Mouse (Mus musculus): ENCODE results near the gene Depdc1b.

DNA sequence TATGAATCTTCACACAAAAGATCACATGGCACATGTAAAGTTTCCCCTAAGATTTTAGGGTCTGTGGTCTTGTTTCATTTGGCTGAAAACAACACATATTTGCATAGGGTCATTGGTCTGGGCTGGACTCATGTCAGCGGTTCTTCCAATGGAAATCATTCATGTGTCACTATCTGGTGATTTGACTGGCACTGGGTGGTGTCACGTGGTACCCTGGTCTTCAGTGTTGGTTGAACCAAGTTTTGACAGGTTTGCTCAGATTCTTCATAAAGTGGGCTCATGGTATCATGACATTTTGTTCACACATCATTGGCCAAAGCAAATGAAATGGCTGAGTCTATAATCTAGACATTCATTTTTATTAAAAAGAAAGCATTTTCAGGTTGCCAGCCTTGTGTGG, 1.3 kb downstream of the Depdc1b start:
- TF ChIP-seq POLR2A (IDR thresholded peaks at IDR 0.05; ENCODE audit: control insufficient read depth in 1 of 2, insufficient read depth in 1 of 2, low read depth in 1 of 2, low read length in 2 of 2, poor library complexity in 1 of 2) (no peak), NRF1 (IDR thresholded peaks at IDR 0.05; ENCODE audit: insufficient read depth, low read depth, low read length, poor library complexity, severe bottlenecking) (no peak), CTCF (IDR thresholded peaks at IDR 0.05 in 2 of 3, conservative IDR thresholded peaks at IDR 0.05 in 1 of 3; ENCODE audit: control insufficient read depth in 1 of 3, insufficient read depth in 1 of 3, low read depth in 2 of 3, low read length in 3 of 3, poor library complexity in 1 of 3, severe bottlenecking in 1 of 3) (no peak), BHLHE40 (IDR thresholded peaks at IDR 0.05; ENCODE audit: borderline replicate concordance, low read depth, low read length) (no peak), RAD21 (IDR thresholded peaks at IDR 0.05; ENCODE audit: low read depth, low read length) (no peak), ZMIZ1 (IDR thresholded peaks at IDR 0.05; ENCODE audit: low read depth, low read length) (no peak), EP300 (IDR thresholded peaks at IDR 0.05; ENCODE audit: low read depth in 1 of 2, low read length in 2 of 2) (no peak), RCOR1 (IDR thresholded peaks at IDR 0.05; ENCODE audit: low read depth, low read length) (no peak), TBP (IDR thresholded peaks at IDR 0.05; ENCODE audit: low read depth, low read length) (no peak), POLR2AphosphoS2 (IDR thresholded peaks at IDR 0.05; ENCODE audit: low read length) (no peak), UBTF (IDR thresholded peaks at IDR 0.05; ENCODE audit: borderline replicate concordance, insufficient read depth, low read depth, low read length) (no peak), MYB (IDR thresholded peaks at IDR 0.05; ENCODE audit: low read depth, low read length) (no peak), HCFC1 (IDR thresholded peaks at IDR 0.05; ENCODE audit: low read depth, low read length) (no peak), MXI1 (IDR thresholded peaks at IDR 0.05; ENCODE audit: low read depth, low read length) (no peak)

Data from MEL (cell line).